Mouse (Mus musculus) thymus, adult 2 months (tissue): ENCODE results near the gene Boll. TPM values are rescaled to one million over a fixed set of nuclear protein-coding genes. Genes with fewer than 3 reads are reported as not detected.

Experiments used
- DNase-seq: peaks from one replicate; pipeline ENCODE4 v3.0.0; 2021
- H3K27ac ChIP-seq: fragments of 200-500 bp; 2 replicates; pipeline ENCODE4 v1.5.1; 2012; ENCODE audit warnings: low read length, control low read depth; ENCODE audit not compliant: control insufficient read depth, insufficient read depth
- H3K27me3 ChIP-seq: fragments of 200-500 bp; 2 replicates; pipeline ENCODE4 v1.6.1; 2012; ENCODE audit warnings: mild to moderate bottlenecking, low read length, moderate library complexity, mixed read lengths; ENCODE audit not compliant: control insufficient read depth, insufficient read depth
- H3K36me3 ChIP-seq: fragments of 200-500 bp; 2 replicates; pipeline ENCODE4 v1.6.1; 2012; ENCODE audit warnings: mild to moderate bottlenecking, low read length, moderate library complexity; ENCODE audit not compliant: control insufficient read depth, insufficient read depth
- H3K4me1 ChIP-seq: fragments of 200-500 bp; replicated peaks from 2 replicates; pipeline ENCODE4 v1.6.1; 2012; ENCODE audit warnings: low read length; ENCODE audit not compliant: control insufficient read depth, insufficient read depth
- H3K4me3 ChIP-seq: fragments of 200-500 bp; 2 replicates; pipeline ENCODE4 v1.5.1; 2012; ENCODE audit warnings: mild to moderate bottlenecking, low read length, control low read depth, moderate library complexity; ENCODE audit not compliant: control insufficient read depth, insufficient read depth
- CTCF ChIP-seq: fragments of 200-500 bp; IDR thresholded peaks from 2 replicates; pipeline ENCODE4 v1.5.1; 2012; ENCODE audit warnings: mild to moderate bottlenecking, control low read depth, low read length, moderate library complexity, borderline replicate concordance; ENCODE audit not compliant: control insufficient read depth, poor library complexity, insufficient read depth; ENCODE audit errors: extremely low read depth
- POLR2A ChIP-seq: fragments of 200-500 bp; IDR thresholded peaks from 2 replicates; pipeline ENCODE4 v1.6.1; 2012; ENCODE audit warnings: mild to moderate bottlenecking, low read length, control low read depth, moderate library complexity; ENCODE audit not compliant: control insufficient read depth, poor library complexity, insufficient read depth; ENCODE audit errors: extremely low read depth
- WGBS: fragments of 180-500 bp; shearing (Covaris S2); methylation state at CpG from one replicate; pipeline ENCODE4 v1.1.7; 2018; 5-methylcytosine and 5-hydroxymethylcytosine counted together
- polyA plus RNA-seq: library from polyadenylated mRNA; depleted of rRNA; stranded (reverse); fragments of >200 nt; gene quantifications from 2 replicates; pipeline ENCODE4 v1.2.3, GENCODE M21; 2012

Gene Boll
- polyA plus RNA-seq, 1 experiment = 1.3 TPM

DNA sequence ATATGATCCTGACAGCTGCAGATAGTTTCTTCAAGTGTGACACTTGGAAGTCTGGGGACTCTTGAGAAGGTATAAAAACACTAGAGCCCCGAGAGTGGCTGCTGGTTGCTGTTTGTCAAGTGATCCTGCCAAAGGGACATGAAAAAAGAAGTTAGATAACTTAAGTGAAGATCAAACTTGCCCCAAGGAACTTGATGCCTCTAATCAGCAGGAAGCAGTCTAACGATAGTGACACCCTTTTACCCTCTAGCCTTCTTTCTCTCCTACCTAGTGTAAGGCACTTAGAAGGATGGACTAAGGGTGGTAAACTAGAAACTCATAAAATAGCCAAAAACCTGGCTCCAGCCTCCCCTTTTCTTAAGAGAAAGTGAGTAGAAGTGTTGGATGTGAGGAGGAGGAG, 98.9 kb downstream of the Boll start:
- Histone ChIP-seq H3K4me3 (no peak overlapping the region), H3K27ac (no peak overlapping the region), H3K27me3 (no peaks in the 10 kb centered on the region), H3K4me1 (no peaks in the 10 kb centered on the region), H3K36me3 (no peaks in the 10 kb centered on the region)
- TF ChIP-seq CTCF = no peak
- DNase-seq = no peak
- 76% methylated on average over 2 of the region's 2 CpGs for WGBS

DNA sequence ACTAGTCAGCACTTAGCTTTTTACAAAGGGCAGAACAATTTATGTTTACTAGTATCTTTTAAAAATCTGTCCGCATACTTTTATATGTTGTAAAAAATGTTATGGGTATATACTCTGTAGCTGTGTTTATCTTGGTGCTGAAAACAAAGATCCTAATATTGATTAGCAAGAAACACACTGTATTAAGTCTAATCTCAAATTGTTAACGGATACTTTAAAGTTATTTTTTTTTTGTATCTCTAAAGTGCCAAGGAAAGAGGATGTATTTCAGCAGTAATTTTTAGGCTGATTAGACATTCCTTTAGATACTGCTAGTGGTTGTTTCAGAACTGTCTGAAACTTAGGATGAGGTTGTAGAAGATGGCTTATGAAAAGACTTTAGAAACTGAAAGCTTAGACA, 116.9 kb downstream of the Boll start:
- Histone ChIP-seq H3K27ac (no peak overlapping the region), H3K36me3 (no peaks in the 10 kb centered on the region), H3K4me3 (no peak overlapping the region), H3K4me1 (no peaks in the 10 kb centered on the region), H3K27me3 (no peaks in the 10 kb centered on the region)
- DNase-seq = no peak
- 96% methylated on average over 2 of the region's 2 CpGs for WGBS
- TF ChIP-seq CTCF = no peak
- TF ChIP-seq POLR2A = no peak

DNA sequence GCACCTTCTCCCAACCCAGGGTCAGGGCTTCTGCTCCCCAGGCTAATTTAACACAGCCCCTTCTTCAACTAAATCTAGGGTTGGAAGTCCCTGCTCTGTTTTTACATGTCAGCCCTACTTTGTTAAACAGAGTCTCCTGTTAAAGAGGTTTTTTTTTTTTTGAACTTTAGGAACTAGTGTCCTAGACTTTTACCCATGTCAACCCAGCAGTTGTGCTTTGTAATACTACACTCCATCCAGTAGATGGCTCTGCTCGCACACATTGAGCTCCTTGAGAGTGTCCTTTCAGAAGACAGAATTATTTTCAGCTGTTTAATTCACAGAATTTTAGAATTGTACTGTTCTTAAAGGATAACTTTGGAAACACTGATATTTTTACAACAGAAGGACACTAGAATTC, 124.0 kb downstream of the Boll start:
- peaks cover 15% of the 10 kb centered on the region for H3K4me1 ChIP-seq
- no peaks in the 10 kb centered on the region for H3K36me3 ChIP-seq
- no peak overlapping the region for H3K27ac ChIP-seq
- H3K27me3 ChIP-seq = no peaks in the 10 kb centered on the region
- no peak overlapping the region for H3K4me3 ChIP-seq
- WGBS = 0% methylated on average over 1 of the region's 1 CpGs
- TF ChIP-seq POLR2A (no peak), CTCF (no peak)
- peak; percentile 51 for DNase-seq

DNA sequence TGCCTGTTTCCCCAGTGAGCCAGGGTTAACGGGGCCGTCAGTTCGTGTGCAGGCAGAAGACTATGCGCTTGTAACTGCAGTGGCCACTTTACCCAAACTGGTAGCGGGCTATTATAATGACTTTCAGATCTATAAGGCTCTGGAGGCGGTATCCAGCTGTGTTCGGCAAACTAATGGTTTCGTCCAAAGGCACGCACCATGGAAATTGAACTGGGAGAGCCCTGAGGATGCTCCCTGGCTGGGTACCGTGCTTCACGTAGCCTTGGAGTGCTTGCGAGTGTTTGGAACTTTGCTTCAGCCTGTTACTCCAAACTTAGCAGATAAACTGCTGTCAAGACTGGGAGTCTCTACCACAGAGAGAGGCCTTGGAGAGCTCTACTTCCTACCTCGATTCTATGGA, 124.8 kb downstream of the Boll start:
- WGBS = 23% methylated on average over 13 of the region's 13 CpGs

DNA sequence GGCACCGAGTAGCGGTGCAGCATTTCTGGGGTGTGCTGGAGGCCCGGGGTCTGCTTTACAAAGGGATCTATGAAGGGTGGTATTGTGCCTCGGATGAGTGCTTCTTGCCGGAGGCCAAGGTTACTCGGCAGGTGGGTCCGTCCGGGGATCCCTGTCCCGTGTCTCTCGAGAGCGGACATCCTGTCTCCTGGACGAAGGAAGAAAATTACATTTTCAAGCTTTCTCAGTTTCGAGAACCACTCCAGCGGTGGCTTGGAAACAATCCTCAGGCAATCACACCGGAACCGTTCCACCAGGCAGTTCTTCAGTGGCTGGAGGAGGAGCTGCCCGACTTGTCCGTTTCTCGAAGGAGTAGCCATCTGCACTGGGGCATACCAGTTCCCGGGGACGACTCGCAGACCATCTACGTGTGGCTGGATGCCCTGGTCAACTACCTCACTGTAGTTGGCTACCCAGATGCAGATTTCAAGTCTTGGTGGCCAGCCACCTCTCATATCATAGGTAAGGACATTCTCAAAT, 125.6 kb downstream of the Boll start:
- Histone ChIP-seq H3K4me1 (peaks cover 15% of the 10 kb centered on the region), H3K36me3 (no peaks in the 10 kb centered on the region), H3K27ac (peak overlapping the region; percentile 6; the same call in 1 of the 2 replicates), H3K4me3 (peak overlapping the region; percentile 75), H3K27me3 (no peaks in the 10 kb centered on the region)
- WGBS = 0% methylated on average over 23 of the region's 23 CpGs
- DNase-seq = no peak
- TF ChIP-seq POLR2A (no peak), CTCF (no peak)

More for the DNA sequence above, 124.8 kb downstream of the Boll start:
- peak; percentile 7 for DNase-seq
- H3K4me3 ChIP-seq = peak overlapping the region; percentile 75
- H3K36me3 ChIP-seq = no peaks in the 10 kb centered on the region
- no peaks in the 10 kb centered on the region for H3K27me3 ChIP-seq
- no peak for TF ChIP-seq POLR2A
- no peak for TF ChIP-seq CTCF
- H3K4me1 ChIP-seq = peaks cover 15% of the 10 kb centered on the region
- no peak overlapping the region for H3K27ac ChIP-seq

DNA sequence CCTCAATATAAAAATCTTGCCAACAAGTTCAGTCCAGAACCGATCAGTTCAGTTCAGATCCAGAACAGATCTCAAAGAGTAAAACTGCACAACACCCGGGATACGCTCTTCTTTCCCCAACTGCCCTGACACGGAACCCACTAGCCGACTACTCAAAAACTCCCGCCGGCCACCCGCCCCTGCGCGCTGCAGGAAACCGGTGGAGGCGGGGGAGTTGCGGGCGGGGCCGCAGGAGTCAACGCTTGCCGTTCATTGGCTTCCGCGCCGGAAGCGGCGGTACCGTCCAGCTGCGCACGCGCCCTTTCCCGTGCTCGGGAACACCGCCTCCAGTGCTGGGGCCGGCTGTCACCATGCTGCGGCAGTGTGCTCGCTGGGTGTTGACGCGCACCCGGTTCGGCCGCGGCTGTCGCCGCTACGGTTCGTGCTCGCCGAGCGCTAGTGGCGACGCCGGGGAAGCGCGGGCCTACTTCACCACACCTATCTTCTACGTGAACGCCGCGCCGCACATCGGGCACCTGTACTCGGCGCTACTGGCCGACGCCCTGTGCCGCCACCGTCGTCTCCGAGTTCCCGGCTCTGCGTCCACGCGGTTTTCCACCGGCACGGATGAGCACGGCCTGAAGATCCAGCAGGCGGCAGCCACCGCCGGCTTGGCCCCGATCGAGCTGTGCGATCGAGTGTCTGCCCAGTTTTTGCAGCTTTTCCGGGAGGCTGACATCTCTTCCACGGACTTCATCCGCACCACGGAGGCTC, 126.2 kb downstream of the Boll start, which contains the start of gene Mars2:
Mars2 (plus strand) TSS at position 288 of the 753 bp plus-strand sequence.
- peaks cover 15% of the 10 kb centered on the region for H3K4me1 ChIP-seq
- H3K36me3 ChIP-seq = no peaks in the 10 kb centered on the region
- peak; percentile 72; the same call in 1 of the 2 replicates for TF ChIP-seq POLR2A
- peak; percentile 17; the same call in 1 of the 2 replicates for TF ChIP-seq CTCF
- WGBS = under 1% methylated on average over 82 of the region's 82 CpGs
- DNase-seq = peak; percentile 96
- peak within 1 kb of the TSS; percentile 6; the same call in 1 of the 2 replicates for H3K27ac ChIP-seq
- H3K4me3 ChIP-seq = peak within 1 kb of the TSS; percentile 75
- no peaks in the 10 kb centered on the region for H3K27me3 ChIP-seq

DNA sequence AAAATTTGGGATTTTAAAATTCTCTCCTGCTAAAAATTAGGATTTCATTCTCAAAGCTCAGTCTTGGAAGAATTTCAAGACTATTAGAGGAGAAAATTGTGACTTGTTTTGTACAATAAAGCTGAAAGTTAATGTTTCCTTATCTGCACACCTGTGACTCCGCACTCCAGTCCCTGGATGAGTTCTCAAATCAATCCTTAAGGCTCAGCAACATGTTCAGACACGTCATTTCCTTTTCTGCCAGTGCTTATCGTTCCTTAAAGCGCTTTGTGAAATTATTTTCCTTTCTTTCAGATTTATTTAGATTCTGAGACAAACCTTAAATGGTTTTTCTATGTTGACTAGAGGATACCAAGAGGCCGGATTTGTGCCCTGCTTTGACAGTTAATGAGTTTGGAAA, 126.8 kb downstream of the Boll start:
- no peaks in the 10 kb centered on the region for H3K27me3 ChIP-seq
- no peak overlapping the region for H3K4me3 ChIP-seq
- 29% methylated on average over 5 of the region's 5 CpGs for WGBS
- no peak for DNase-seq
- TF ChIP-seq POLR2A (no peak), CTCF (no peak)
- H3K36me3 ChIP-seq = no peaks in the 10 kb centered on the region
- H3K4me1 ChIP-seq = peaks cover 15% of the 10 kb centered on the region
- H3K27ac ChIP-seq = no peak overlapping the region
